Mouse (Mus musculus): Measurements from ENCODE around the gene Hebp2. TPM values are rescaled to one million over a fixed set of nuclear protein-coding genes. Genes with fewer than 3 reads are reported as not detected.
"Not testable (repeated sequence)": the region's sequence is repeated elsewhere in the genome, so short reads cannot be mapped to it uniquely, and the experiment has no call there.

Hebp2 gene
- 0.44 TPM in 1 of 2 replicates, not detected in the other for polyA plus RNA-seq (2012; ENCODE audit: insufficient read depth, insufficient read length, missing spikeins)

DNA sequence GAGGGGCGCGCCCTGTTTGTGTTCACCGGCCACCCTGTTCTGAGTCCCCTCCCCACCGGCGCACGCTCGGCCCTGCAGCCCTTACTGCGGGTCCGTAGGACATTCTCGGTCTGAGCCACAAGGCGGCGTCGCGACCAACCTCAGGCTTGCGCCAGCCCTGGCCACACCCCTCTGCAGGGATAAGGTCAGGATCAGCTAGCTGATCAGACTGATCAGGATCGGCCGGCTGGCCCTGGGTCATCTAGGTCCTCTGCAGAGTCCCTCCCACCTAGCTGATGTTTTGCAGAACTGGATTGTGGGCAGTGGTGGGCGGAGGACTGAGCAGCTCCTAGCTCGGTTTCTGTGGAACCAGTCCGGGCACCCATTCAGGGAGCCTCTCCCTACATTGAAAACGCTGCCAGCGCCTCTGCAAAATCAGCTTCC, at the start of gene Hebp2:
Hebp2 (minus strand) TSS at position 264 of the 423 bp plus-strand sequence.
- TF ChIP-seq CTCF (IDR thresholded peaks at IDR 0.05; ENCODE audit: low read depth, low read length) = peak; percentile 60
- no peak for TF ChIP-seq POLR2A (IDR thresholded peaks at IDR 0.05; ENCODE audit: borderline replicate concordance, low read depth, low read length)
- Histone ChIP-seq H3K4me1 (ENCODE audit: control insufficient read depth, insufficient read depth, low read length) (peaks cover 10% of the 10 kb centered on the region), H3K27ac (ENCODE audit: insufficient read depth, low read depth, low read length) (no peak within 1 kb of the TSS), H3K4me3 (ENCODE audit: insufficient read depth, low read length) (peak within 1 kb of the TSS; percentile 93)

DNA sequence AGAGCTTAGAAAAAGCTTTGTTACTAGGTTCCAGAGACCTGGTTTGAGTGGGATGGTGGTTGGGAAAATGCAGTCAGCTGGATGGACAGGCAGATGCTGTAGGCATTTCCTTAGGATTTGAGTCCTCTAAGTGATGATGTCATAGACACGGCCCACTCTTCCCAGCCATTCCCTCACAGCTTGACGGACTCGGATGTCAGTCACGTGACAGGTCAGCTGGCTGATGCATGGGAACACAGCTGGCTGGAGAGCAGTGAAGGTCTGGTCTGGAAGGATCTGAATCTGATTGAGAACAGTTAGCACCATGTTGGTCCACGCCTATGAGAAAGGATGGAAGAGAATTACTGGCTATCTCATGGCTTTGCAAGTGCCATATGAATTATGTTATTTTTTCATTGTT, 43.6 kb upstream of the Hebp2 start:
- TF ChIP-seq CTCF (IDR thresholded peaks at IDR 0.05; ENCODE audit: low read depth, low read length) = no peak
- TF ChIP-seq POLR2A (IDR thresholded peaks at IDR 0.05; ENCODE audit: borderline replicate concordance, low read depth, low read length) = no peak
- H3K4me1 ChIP-seq (ENCODE audit: control insufficient read depth, insufficient read depth, low read length) = peaks cover 7% of the 10 kb centered on the region
- no peak overlapping the region for H3K4me3 ChIP-seq (ENCODE audit: insufficient read depth, low read length)
- H3K27ac ChIP-seq (ENCODE audit: insufficient read depth, low read depth, low read length) = no peak overlapping the region

DNA sequence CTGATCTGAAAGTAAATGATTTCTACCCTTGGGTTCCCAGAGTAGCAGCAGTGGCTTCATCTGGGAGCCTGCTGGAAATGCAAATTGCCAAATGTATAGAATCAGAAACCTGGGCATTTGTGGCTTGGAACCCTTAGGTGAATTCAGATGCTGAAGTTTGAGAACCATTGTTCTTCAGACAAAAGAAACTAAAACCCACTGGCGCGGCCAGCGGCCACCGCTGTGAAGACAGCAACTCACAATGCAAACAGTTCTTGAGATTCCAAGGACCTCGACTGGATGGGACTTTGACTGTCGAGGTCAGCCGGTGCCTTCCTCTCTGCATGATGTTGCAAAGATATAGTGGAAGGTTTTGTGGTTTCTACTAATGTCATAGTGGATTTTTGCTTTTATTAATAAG, 38.3 kb upstream of the Hebp2 start:
- H3K4me1 ChIP-seq (ENCODE audit: control insufficient read depth, insufficient read depth, low read length) = peaks cover 7% of the 10 kb centered on the region
- TF ChIP-seq CTCF (IDR thresholded peaks at IDR 0.05; ENCODE audit: low read depth, low read length) = no peak
- no peak for TF ChIP-seq POLR2A (IDR thresholded peaks at IDR 0.05; ENCODE audit: borderline replicate concordance, low read depth, low read length)
- H3K4me3 ChIP-seq (ENCODE audit: insufficient read depth, low read length) = no peak overlapping the region
- H3K27ac ChIP-seq (ENCODE audit: insufficient read depth, low read depth, low read length) = no peak overlapping the region

DNA sequence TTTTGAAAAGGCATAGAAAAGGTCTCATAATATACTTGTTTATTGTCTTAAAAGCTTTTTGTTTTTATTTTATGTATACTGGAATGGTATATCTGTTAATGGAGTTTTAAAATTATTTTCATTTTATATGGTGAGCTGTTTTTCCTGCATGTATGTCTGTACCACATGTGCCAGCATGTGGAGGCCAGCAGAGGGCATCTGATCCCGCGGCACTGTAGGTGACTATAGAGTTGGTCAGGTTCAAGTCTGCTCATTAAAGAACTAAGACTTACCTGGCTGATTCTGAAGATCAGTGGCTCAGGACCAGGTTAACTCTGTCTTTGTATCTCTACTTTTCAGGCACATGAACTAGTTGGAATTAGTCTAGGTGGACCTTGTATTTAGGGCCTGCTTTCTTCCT, 26.7 kb upstream of the Hebp2 start:
- TF ChIP-seq POLR2A (IDR thresholded peaks at IDR 0.05; ENCODE audit: borderline replicate concordance, low read depth, low read length) (no peak), CTCF (IDR thresholded peaks at IDR 0.05; ENCODE audit: low read depth, low read length) (peak; percentile 58)
- H3K4me3 ChIP-seq (ENCODE audit: insufficient read depth, low read length) = no peak overlapping the region
- H3K4me1 ChIP-seq (ENCODE audit: control insufficient read depth, insufficient read depth, low read length) = no peaks in the 10 kb centered on the region
- H3K27ac ChIP-seq (ENCODE audit: insufficient read depth, low read depth, low read length) = no peak overlapping the region

DNA sequence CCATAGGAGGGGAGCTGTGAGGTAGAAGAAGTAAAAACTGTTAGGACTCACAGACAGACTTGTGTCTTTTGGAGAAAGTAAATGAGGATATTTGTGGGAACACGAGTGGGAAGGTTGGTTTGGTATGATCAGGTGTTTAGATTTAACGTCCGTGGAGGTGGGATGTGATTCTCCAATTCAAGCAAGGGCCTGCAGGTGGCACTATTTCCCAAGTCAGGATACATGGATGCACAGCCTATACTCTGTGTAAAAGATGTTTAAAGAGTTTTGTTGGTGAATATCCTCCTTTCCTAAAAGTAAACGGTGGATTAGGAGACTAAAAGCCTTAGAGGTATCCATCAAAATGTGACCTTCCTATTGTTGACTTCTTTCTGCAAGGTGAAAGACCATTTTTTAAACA, 17.1 kb upstream of the Hebp2 start:
- no peak overlapping the region for H3K27ac ChIP-seq (ENCODE audit: insufficient read depth, low read depth, low read length)
- H3K4me1 ChIP-seq (ENCODE audit: control insufficient read depth, insufficient read depth, low read length) = peaks cover 9% of the 10 kb centered on the region
- no peak overlapping the region for H3K4me3 ChIP-seq (ENCODE audit: insufficient read depth, low read length)
- TF ChIP-seq CTCF (IDR thresholded peaks at IDR 0.05; ENCODE audit: low read depth, low read length) (no peak), POLR2A (IDR thresholded peaks at IDR 0.05; ENCODE audit: borderline replicate concordance, low read depth, low read length) (no peak)

DNA sequence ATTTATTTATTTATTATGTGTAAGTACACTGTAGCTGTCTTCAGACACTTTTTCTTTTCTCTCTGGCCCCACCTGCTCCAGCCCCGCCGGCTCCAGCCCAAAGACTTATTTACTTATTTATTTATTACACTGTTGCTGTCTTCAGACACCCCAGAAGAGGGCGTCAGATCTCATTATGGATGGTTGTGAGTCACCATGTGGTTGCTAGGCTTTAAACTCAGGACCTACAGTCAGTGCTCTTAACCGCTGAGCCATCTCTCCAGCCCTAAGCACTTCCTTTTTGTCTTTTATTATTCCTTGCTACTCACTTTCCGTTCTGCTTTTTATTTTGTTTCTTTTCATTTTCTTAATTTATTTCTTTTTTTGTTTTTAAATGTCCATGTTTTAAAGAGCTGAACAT, 15.6 kb upstream of the Hebp2 start:
- Histone ChIP-seq H3K4me3 (ENCODE audit: insufficient read depth, low read length) (no peak overlapping the region), H3K27ac (ENCODE audit: insufficient read depth, low read depth, low read length) (no peak overlapping the region), H3K4me1 (ENCODE audit: control insufficient read depth, insufficient read depth, low read length) (peaks cover 9% of the 10 kb centered on the region)
- TF ChIP-seq CTCF (IDR thresholded peaks at IDR 0.05; ENCODE audit: low read depth, low read length) = peak; percentile 30; the same call in 1 of the 2 replicates
- no peak for TF ChIP-seq POLR2A (IDR thresholded peaks at IDR 0.05; ENCODE audit: borderline replicate concordance, low read depth, low read length)

DNA sequence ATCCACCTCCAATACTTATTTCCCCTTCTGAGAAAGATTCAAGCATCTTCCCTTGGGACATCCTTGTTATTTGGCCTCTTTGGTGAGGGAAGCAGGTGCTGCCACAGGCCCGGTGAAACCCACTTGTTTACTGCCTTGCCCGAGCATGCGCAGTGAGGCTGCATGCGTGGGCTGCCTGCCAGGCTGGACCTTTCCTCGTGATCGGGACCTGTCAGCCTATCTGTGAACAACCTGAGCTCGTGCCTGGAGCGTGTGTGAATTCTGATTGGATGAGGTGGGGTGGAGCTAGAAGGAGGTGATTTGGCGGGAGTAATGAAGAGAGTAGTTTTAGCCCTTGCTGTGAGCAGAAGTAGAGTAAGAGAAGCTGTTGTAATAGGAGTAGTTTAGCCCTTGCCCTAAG, 13.2 kb upstream of the Hebp2 start:
- H3K27ac ChIP-seq (ENCODE audit: insufficient read depth, low read depth, low read length); H3K4me3 ChIP-seq (ENCODE audit: insufficient read depth, low read length); H3K4me1 ChIP-seq (ENCODE audit: control insufficient read depth, insufficient read depth, low read length): not testable (repeated sequence)

DNA sequence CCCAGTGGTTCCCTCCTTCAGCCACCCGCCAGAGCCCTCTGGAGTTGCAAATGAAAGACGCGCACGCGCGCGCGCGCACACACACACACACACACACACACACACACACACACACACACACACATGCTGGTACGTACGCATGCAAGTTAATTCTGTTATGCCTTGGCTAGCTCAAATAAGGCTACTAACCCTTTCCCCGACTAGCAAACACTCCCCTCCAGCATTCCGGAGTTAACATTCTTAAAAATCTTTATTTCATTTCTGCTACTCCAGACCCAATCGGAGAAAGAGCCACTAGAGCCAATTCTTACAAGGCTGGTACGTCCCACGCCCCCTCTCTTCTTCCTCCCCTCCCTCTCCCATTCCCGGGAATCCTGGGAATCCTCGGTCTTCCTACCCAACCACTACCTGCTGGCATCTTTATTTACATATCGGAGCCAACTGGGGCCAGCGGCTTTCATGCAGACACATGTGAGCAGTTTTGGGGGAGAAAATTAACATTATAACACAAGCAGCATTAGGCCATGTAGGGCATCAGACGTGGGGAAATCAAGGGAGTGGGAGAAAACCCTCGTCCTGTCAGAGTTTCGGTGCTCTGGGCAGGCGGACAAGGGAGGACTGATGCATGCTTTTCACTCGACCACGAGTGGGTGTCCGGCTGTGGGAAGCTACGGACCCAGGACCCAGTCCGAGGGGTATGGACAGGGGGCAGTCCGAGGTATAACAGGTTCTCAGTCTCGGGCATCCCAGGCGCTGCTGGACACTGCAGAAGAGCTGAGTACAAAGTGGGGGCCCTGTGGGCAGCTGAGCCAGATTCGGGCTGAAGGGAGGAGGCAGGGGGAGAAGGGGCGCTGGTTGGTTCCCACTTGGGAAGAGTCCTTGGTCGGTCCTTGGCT, 3.7 kb upstream of the Hebp2 start:
- H3K4me3 ChIP-seq (ENCODE audit: insufficient read depth, low read length) = no peak overlapping the region

DNA sequence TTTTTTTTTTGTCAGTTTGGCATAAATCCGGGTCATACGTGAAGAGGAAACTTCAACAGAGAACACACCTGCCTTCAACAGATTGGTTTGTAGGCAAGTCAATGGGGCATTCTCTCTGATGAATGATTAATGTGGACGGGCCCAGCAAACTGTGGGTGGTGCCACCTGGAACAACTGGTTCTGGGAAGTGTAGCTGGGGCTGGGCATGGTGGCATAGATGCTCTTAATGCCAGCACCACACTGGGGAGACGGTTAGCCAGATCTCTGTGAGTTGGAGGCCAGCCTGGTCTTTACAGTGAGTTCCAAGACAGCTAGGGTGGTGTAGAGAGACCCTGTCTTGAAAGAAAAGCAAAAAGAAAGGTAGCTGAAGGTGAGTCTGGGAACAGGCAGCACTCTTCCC, 1.5 kb upstream of the Hebp2 start:
- no peak for TF ChIP-seq POLR2A (IDR thresholded peaks at IDR 0.05; ENCODE audit: borderline replicate concordance, low read depth, low read length)
- TF ChIP-seq CTCF (IDR thresholded peaks at IDR 0.05; ENCODE audit: low read depth, low read length) = no peak

More for the DNA sequence above, 3.7 kb upstream of the Hebp2 start:
- TF ChIP-seq POLR2A (IDR thresholded peaks at IDR 0.05; ENCODE audit: borderline replicate concordance, low read depth, low read length) = no peak
- TF ChIP-seq CTCF (IDR thresholded peaks at IDR 0.05; ENCODE audit: low read depth, low read length) = no peak
- Histone ChIP-seq H3K27ac (ENCODE audit: insufficient read depth, low read depth, low read length) (no peak overlapping the region), H3K4me1 (ENCODE audit: control insufficient read depth, insufficient read depth, low read length) (peaks cover 13% of the 10 kb centered on the region)

DNA sequence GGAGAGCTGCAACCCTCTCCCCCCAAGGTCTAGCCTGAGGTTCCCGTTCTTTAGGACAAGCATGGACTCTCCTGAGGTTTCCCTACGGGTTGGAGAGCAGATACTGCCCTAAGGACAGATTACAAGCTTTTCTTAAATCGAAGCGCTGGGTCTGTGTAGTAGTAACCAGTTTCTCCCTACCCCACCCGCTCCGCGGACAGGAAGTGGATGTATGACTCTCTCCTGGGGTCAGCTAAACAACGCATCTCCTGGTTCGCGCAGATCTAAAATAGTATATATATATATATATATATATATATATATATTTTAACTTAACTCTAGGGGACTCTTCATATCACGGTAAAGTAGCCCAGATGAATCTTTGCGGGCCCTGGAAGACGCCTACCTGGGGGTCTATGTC, 567 bp downstream of the Hebp2 start:
- peak overlapping the region; percentile 93 for H3K4me3 ChIP-seq (ENCODE audit: insufficient read depth, low read length)

More for the DNA sequence above, 1.5 kb upstream of the Hebp2 start:
- Histone ChIP-seq H3K27ac (ENCODE audit: insufficient read depth, low read depth, low read length) (no peak overlapping the region), H3K4me1 (ENCODE audit: control insufficient read depth, insufficient read depth, low read length) (peaks cover 13% of the 10 kb centered on the region), H3K4me3 (ENCODE audit: insufficient read depth, low read length) (no peak overlapping the region)

More for the DNA sequence above, 567 bp downstream of the Hebp2 start:
- Histone ChIP-seq H3K27ac (ENCODE audit: insufficient read depth, low read depth, low read length) (no peak overlapping the region), H3K4me1 (ENCODE audit: control insufficient read depth, insufficient read depth, low read length) (peaks cover 7% of the 10 kb centered on the region)
- TF ChIP-seq CTCF (IDR thresholded peaks at IDR 0.05; ENCODE audit: low read depth, low read length) = no peak
- TF ChIP-seq POLR2A (IDR thresholded peaks at IDR 0.05; ENCODE audit: borderline replicate concordance, low read depth, low read length) = no peak

Measured in bone marrow macrophage, adult 2 months (primary cell).